Mouse (Mus musculus) erythroblast, embryonic 14.5 days (primary cell): Measurements from ENCODE around the gene Hist2h2ab. TPM values are rescaled to one million over a fixed set of nuclear protein-coding genes. Genes with fewer than 3 reads are reported as not detected.
"Not testable (repeated sequence)": the region's sequence is repeated elsewhere in the genome, so short reads cannot be mapped to it uniquely, and the experiment has no call there.

Experiments used
- H3K27me3 ChIP-seq: 2 replicates; pipeline ENCODE4 v1.6.1; 2012; ENCODE audit warnings: inconsistent platforms; ENCODE audit not compliant: control insufficient read depth
- H3K36me3 ChIP-seq: 2 replicates; pipeline ENCODE4 v1.6.1; 2012; ENCODE audit warnings: mild to moderate bottlenecking, inconsistent platforms; ENCODE audit not compliant: control insufficient read depth
- H3K4me1 ChIP-seq: 2 replicates; pipeline ENCODE4 v1.6.1; 2012; ENCODE audit warnings: inconsistent platforms; ENCODE audit not compliant: control insufficient read depth
- H3K4me3 ChIP-seq: replicated peaks from 2 replicates; pipeline ENCODE3; 2012; ENCODE audit warnings: moderate library complexity, mild to moderate bottlenecking, inconsistent platforms
- H3K9me3 ChIP-seq: 2 replicates; pipeline ENCODE4 v1.6.1; 2012; ENCODE audit warnings: low read length, inconsistent platforms, mixed read lengths; ENCODE audit not compliant: control insufficient read depth
- GATA1 ChIP-seq: IDR thresholded peaks from 2 replicates; pipeline ENCODE4 v1.6.1; 2012; ENCODE audit warnings: low read length, inconsistent platforms, mixed read lengths
- TAL1 ChIP-seq: IDR thresholded peaks from 3 replicates; pipeline ENCODE4 v1.6.1; 2012; ENCODE audit warnings: low read length, inconsistent platforms, mixed read lengths
- polyA plus RNA-seq: library from polyadenylated mRNA; stranded (reverse); fragments of >175 nt; gene quantifications from 2 replicates; pipeline ENCODE4 v1.2.3, GENCODE M21; 2012

Gene Hist2h2ab
- polyA plus RNA-seq, 1 experiment = 0.39 TPM

- Histone ChIP-seq H3K4me3 (peak overlapping the region; percentile 85), H3K4me1 (peaks cover 34% of the 10 kb centered on the region), H3K9me3 (peaks cover 5% of the 10 kb centered on the region), H3K36me3 (no peaks in the 10 kb centered on the region; the same call in 1 of the 2 replicates), H3K27me3 (peaks cover 23% of the 10 kb centered on the region)
- TF ChIP-seq GATA1 (no peak), TAL1 (no peak)
Observed at GRCm38 (mm10) chr3:96196437-96197128, 23.1 kb upstream of the Hist2h2ab start.

GRCm38 (mm10) chr3:96197129-96197749 lies 22.4 kb upstream of the Hist2h2ab start:
- Histone ChIP-seq H3K4me1 (peaks cover 34% of the 10 kb centered on the region), H3K9me3 (peaks cover 5% of the 10 kb centered on the region), H3K27me3 (peaks cover 19% of the 10 kb centered on the region), H3K4me3 (peak overlapping the region; percentile 85), H3K36me3 (no peaks in the 10 kb centered on the region; the same call in 1 of the 2 replicates)
- TF ChIP-seq GATA1 (no peak), TAL1 (no peak)

- Histone ChIP-seq H3K36me3 (no peaks in the 10 kb centered on the region; the same call in 1 of the 2 replicates), H3K4me1 (peaks cover 34% of the 10 kb centered on the region), H3K9me3 (peaks cover 5% of the 10 kb centered on the region), H3K4me3 (peak overlapping the region; percentile 85), H3K27me3 (peaks cover 9% of the 10 kb centered on the region)
- no peak for TF ChIP-seq GATA1
- TF ChIP-seq TAL1 = no peak
Observed at GRCm38 (mm10) chr3:96198181-96198580, 21.5 kb upstream of the Hist2h2ab start.

- peaks cover 34% of the 10 kb centered on the region for H3K4me1 ChIP-seq
- H3K36me3 ChIP-seq, H3K27me3 ChIP-seq, H3K4me3 ChIP-seq, H3K9me3 ChIP-seq: not testable (repeated sequence)
Observed at GRCm38 (mm10) chr3:96198601-96199251, 20.9 kb upstream of the Hist2h2ab start.

- H3K4me1 ChIP-seq = peaks cover 34% of the 10 kb centered on the region
- no peak overlapping the region for H3K4me3 ChIP-seq
- no peaks in the 10 kb centered on the region; the same call in 1 of the 2 replicates for H3K36me3 ChIP-seq
- peaks cover 5% of the 10 kb centered on the region for H3K9me3 ChIP-seq
- no peaks in the 10 kb centered on the region for H3K27me3 ChIP-seq
- TF ChIP-seq GATA1 (no peak), TAL1 (no peak)
Observed at GRCm38 (mm10) chr3:96199731-96200130, 19.9 kb upstream of the Hist2h2ab start.

GRCm38 (mm10) chr3:96207819-96208218 lies 11.8 kb upstream of the Hist2h2ab start:
- no peak for TF ChIP-seq GATA1
- Histone ChIP-seq H3K9me3 (no peaks in the 10 kb centered on the region), H3K4me1 (no peaks in the 10 kb centered on the region; the same call in 1 of the 2 replicates), H3K4me3 (no peak overlapping the region), H3K36me3 (no peaks in the 10 kb centered on the region), H3K27me3 (peaks cover 19% of the 10 kb centered on the region)

GRCm38 (mm10) chr3:96209242-96209641 lies 10.4 kb upstream of the Hist2h2ab start:
- no peaks in the 10 kb centered on the region; the same call in 1 of the 2 replicates for H3K4me1 ChIP-seq
- TF ChIP-seq TAL1 (no peak), GATA1 (no peak)
- no peaks in the 10 kb centered on the region for H3K36me3 ChIP-seq
- H3K27me3 ChIP-seq = peaks cover 21% of the 10 kb centered on the region
- H3K4me3 ChIP-seq = no peak overlapping the region
- H3K9me3 ChIP-seq = no peaks in the 10 kb centered on the region

GRCm38 (mm10) chr3:96219191-96219641 lies 449 bp upstream of the Hist2h2ab start:
- Histone ChIP-seq H3K4me1 (peaks cover 61% of the 10 kb centered on the region), H3K9me3 (no peaks in the 10 kb centered on the region), H3K27me3 (peaks cover under 1% of the 10 kb centered on the region; the same call in 1 of the 2 replicates), H3K4me3 (peak overlapping the region; percentile 83), H3K36me3 (peaks cover 11% of the 10 kb centered on the region)
- no peak for TF ChIP-seq TAL1
- TF ChIP-seq GATA1 = no peak

- not testable (repeated sequence) for H3K27me3 ChIP-seq, H3K9me3 ChIP-seq
- H3K4me1 ChIP-seq = peaks cover 71% of the 10 kb centered on the region
- peak overlapping the region; percentile 83 for H3K4me3 ChIP-seq
- H3K36me3 ChIP-seq = peaks cover 22% of the 10 kb centered on the region
Observed at GRCm38 (mm10) chr3:96220131-96220764, 583 bp downstream of the Hist2h2ab start.
